Mouse (Mus musculus) hindbrain, embryonic 10.5 days (tissue): Measurements from ENCODE around the gene Clmp. TPM values are rescaled to one million over a fixed set of nuclear protein-coding genes. Genes with fewer than 3 reads are reported as not detected.

Experiments
- DNase-seq: peaks from one replicate; pipeline ENCODE4 v3.0.0-alpha.2; 2017; ENCODE audit warnings: low spot score
- H3K27ac ChIP-seq: fragments of 300-500 bp; sonication (generic); 2 replicates; pipeline ENCODE4 v1.5.1; 2016; ENCODE audit warnings: mild to moderate bottlenecking, moderate library complexity
- H3K27me3 ChIP-seq: fragments of 300-500 bp; sonication (generic); 2 replicates; pipeline ENCODE4 v1.6.1; 2016; ENCODE audit warnings: mild to moderate bottlenecking; ENCODE audit not compliant: poor library complexity, insufficient read depth, severe bottlenecking
- H3K36me3 ChIP-seq: fragments of 300-500 bp; sonication (generic); 2 replicates; pipeline ENCODE4 v1.6.1; 2016; ENCODE audit warnings: mild to moderate bottlenecking, moderate library complexity
- H3K4me1 ChIP-seq: fragments of 300-500 bp; sonication (generic); replicated peaks from 2 replicates; pipeline ENCODE4 v1.6.1; 2016; ENCODE audit warnings: mild to moderate bottlenecking
- H3K4me3 ChIP-seq: fragments of 300-500 bp; sonication (generic); 2 replicates; pipeline ENCODE4 v1.5.1; 2016; ENCODE audit warnings: mild to moderate bottlenecking, moderate library complexity
- H3K9me3 ChIP-seq: fragments of 300-500 bp; sonication (generic); 2 replicates; pipeline ENCODE4 v1.6.1; 2016; ENCODE audit warnings: mild to moderate bottlenecking, moderate library complexity
- WGBS: fragments of 180-500 bp; shearing (Covaris S2); methylation state at CpG from one replicate; pipeline ENCODE4 v1.1.7; 2016; 5-methylcytosine and 5-hydroxymethylcytosine counted together
- polyA plus RNA-seq: library from polyadenylated mRNA; unstranded; fragments of >200 nt; fragmentation: Nextera tagmentation; extraction: Ambion mirVana; gene quantifications from 2 replicates; pipeline ENCODE4 v1.2.1, GENCODE M21; 2016

Gene Clmp
- polyA plus RNA-seq, 1 experiment from 2014 or later: 37.0 TPM

GRCm38 (mm10) chr9:40666190-40666803 lies 19.5 kb upstream of the Clmp start:
- peaks cover 8% of the 10 kb centered on the region for H3K9me3 ChIP-seq
- no peak for DNase-seq
- H3K27me3 ChIP-seq: no peaks in the 10 kb centered on the region; the same call in 1 of the 2 replicates
- no peak overlapping the region for H3K27ac ChIP-seq
- no peaks in the 10 kb centered on the region for H3K36me3 ChIP-seq
- H3K4me1 ChIP-seq: peaks cover 10% of the 10 kb centered on the region
- H3K4me3 ChIP-seq: no peak overlapping the region
- 85% methylated on average over 9 of the region's 9 CpGs for WGBS

- 88% methylated on average over 3 of the region's 3 CpGs for WGBS
- Histone ChIP-seq H3K27ac (peak within 1 kb of the TSS; percentile 24; the same call in 1 of the 2 replicates), H3K4me3 (no peak within 1 kb of the TSS), H3K27me3 (no peaks in the 10 kb centered on the region; the same call in 1 of the 2 replicates), H3K36me3 (no peaks in the 10 kb centered on the region), H3K9me3 (no peaks in the 10 kb centered on the region), H3K4me1 (peaks cover 20% of the 10 kb centered on the region)
- no peak for DNase-seq
Measured at GRCm38 (mm10) chr9:40670313-40670712, 15.4 kb upstream of the Clmp start, which contains the start of gene Gm21915. TSS of gene Gm21915 (plus strand) at chr9:40670613.

GRCm38 (mm10) chr9:40671323-40671930 lies 14.3 kb upstream of the Clmp start:
- no peaks in the 10 kb centered on the region; the same call in 1 of the 2 replicates for H3K27me3 ChIP-seq
- H3K36me3 ChIP-seq: no peaks in the 10 kb centered on the region
- DNase-seq: peak; percentile 47
- H3K27ac ChIP-seq: peak overlapping the region; percentile 24
- no peaks in the 10 kb centered on the region for H3K9me3 ChIP-seq
- WGBS: 30% methylated on average over 4 of the region's 4 CpGs
- H3K4me3 ChIP-seq: no peak overlapping the region
- peaks cover 25% of the 10 kb centered on the region for H3K4me1 ChIP-seq

GRCm38 (mm10) chr9:40675203-40675958 lies 10.4 kb upstream of the Clmp start:
- H3K4me3 ChIP-seq: no peak overlapping the region
- H3K9me3 ChIP-seq: no peaks in the 10 kb centered on the region
- no peaks in the 10 kb centered on the region; the same call in 1 of the 2 replicates for H3K27me3 ChIP-seq
- no peak overlapping the region for H3K27ac ChIP-seq
- H3K4me1 ChIP-seq: peaks cover 25% of the 10 kb centered on the region
- H3K36me3 ChIP-seq: no peaks in the 10 kb centered on the region
- DNase-seq: no peak
- 76% methylated on average over 12 of the region's 12 CpGs for WGBS

- no peak overlapping the region for H3K27ac ChIP-seq
- no peaks in the 10 kb centered on the region for H3K9me3 ChIP-seq
- no peak overlapping the region for H3K4me3 ChIP-seq
- WGBS: 86% methylated on average over 4 of the region's 4 CpGs
- no peaks in the 10 kb centered on the region; the same call in 1 of the 2 replicates for H3K27me3 ChIP-seq
- no peak for DNase-seq
- H3K36me3 ChIP-seq: no peaks in the 10 kb centered on the region
- H3K4me1 ChIP-seq: peaks cover 9% of the 10 kb centered on the region
Measured at GRCm38 (mm10) chr9:40678653-40679052, 7.1 kb upstream of the Clmp start.

GRCm38 (mm10) chr9:40686421-40686899 lies 698 bp downstream of the Clmp start:
- under 1% methylated on average over 23 of the region's 23 CpGs for WGBS
- peaks cover 29% of the 10 kb centered on the region for H3K4me1 ChIP-seq
- H3K9me3 ChIP-seq: no peaks in the 10 kb centered on the region
- H3K27ac ChIP-seq: peak overlapping the region; percentile 96
- no peaks in the 10 kb centered on the region for H3K36me3 ChIP-seq
- H3K4me3 ChIP-seq: peak overlapping the region; percentile 79
- no peak for DNase-seq
- peaks cover 37% of the 10 kb centered on the region for H3K27me3 ChIP-seq

- Histone ChIP-seq H3K4me1 (peaks cover 29% of the 10 kb centered on the region), H3K27ac (peak overlapping the region; percentile 96), H3K4me3 (peak overlapping the region; percentile 79), H3K9me3 (no peaks in the 10 kb centered on the region), H3K36me3 (no peaks in the 10 kb centered on the region), H3K27me3 (peaks cover 37% of the 10 kb centered on the region)
- 33% methylated on average over 5 of the region's 5 CpGs for WGBS
- no peak for DNase-seq
Measured at GRCm38 (mm10) chr9:40687053-40687452, 1.3 kb downstream of the Clmp start.

GRCm38 (mm10) chr9:40687553-40687952 lies 1.8 kb downstream of the Clmp start:
- Histone ChIP-seq H3K27me3 (peaks cover 37% of the 10 kb centered on the region), H3K4me3 (peak overlapping the region; percentile 79), H3K4me1 (peaks cover 32% of the 10 kb centered on the region), H3K27ac (peak overlapping the region; percentile 96), H3K36me3 (no peaks in the 10 kb centered on the region), H3K9me3 (no peaks in the 10 kb centered on the region)
- DNase-seq: no peak
- 55% methylated on average over 3 of the region's 3 CpGs for WGBS

- Histone ChIP-seq H3K4me1 (peaks cover 55% of the 10 kb centered on the region), H3K27ac (no peak overlapping the region), H3K27me3 (peaks cover 24% of the 10 kb centered on the region), H3K36me3 (no peaks in the 10 kb centered on the region), H3K9me3 (no peaks in the 10 kb centered on the region), H3K4me3 (no peak overlapping the region)
- no peak for DNase-seq
- 93% methylated on average over 7 of the region's 7 CpGs for WGBS
Measured at GRCm38 (mm10) chr9:40690511-40690910, 4.7 kb downstream of the Clmp start.

- peaks cover 34% of the 10 kb centered on the region for H3K4me1 ChIP-seq
- 21% methylated on average over 3 of the region's 3 CpGs for whole genome bisulfite sequencing
- H3K9me3 ChIP-seq: no peaks in the 10 kb centered on the region
- H3K36me3 ChIP-seq: peaks cover 14% of the 10 kb centered on the region; the same call in 1 of the 2 replicates
- 0 out of 2 replicates have a peak, but pooled peaks cover 3% of the 10 kb centered on the region for H3K27me3 ChIP-seq
- no peak overlapping the region for H3K4me3 ChIP-seq
- peak overlapping the region; percentile 69 for H3K27ac ChIP-seq
- no peak for DNase-seq
Measured at GRCm38 (mm10) chr9:40693026-40693425, 7.3 kb downstream of the Clmp start.

- 68% methylated on average over 5 of the region's 5 CpGs for WGBS
- no peak for DNase-seq
- H3K27ac ChIP-seq: peak overlapping the region; percentile 69
- peaks cover 34% of the 10 kb centered on the region for H3K4me1 ChIP-seq
- H3K36me3 ChIP-seq: peaks cover 14% of the 10 kb centered on the region; the same call in 1 of the 2 replicates
- no peak overlapping the region for H3K4me3 ChIP-seq
- H3K9me3 ChIP-seq: no peaks in the 10 kb centered on the region
- no peaks in the 10 kb centered on the region for H3K27me3 ChIP-seq
Measured at GRCm38 (mm10) chr9:40693768-40694167, 8.0 kb downstream of the Clmp start.

GRCm38 (mm10) chr9:40694284-40694683 lies 8.5 kb downstream of the Clmp start:
- Histone ChIP-seq H3K9me3 (no peaks in the 10 kb centered on the region), H3K36me3 (peaks cover 14% of the 10 kb centered on the region; the same call in 1 of the 2 replicates), H3K4me1 (peaks cover 34% of the 10 kb centered on the region), H3K27me3 (no peaks in the 10 kb centered on the region), H3K27ac (peak overlapping the region; percentile 69; the same call in 1 of the 2 replicates), H3K4me3 (no peak overlapping the region)
- no peak for DNase-seq
- WGBS: 79% methylated on average over 12 of the region's 12 CpGs
